Mouse (Mus musculus) retina, postnatal 7 days (tissue): ENCODE measurements around the gene Ccer2.

Experiments
- DNase-seq: peaks from one replicate; pipeline ENCODE4 v3.0.0-alpha.2; 2012; ENCODE audit warnings: low read depth, low spot score

Ccer2 gene

GRCm38 (mm10) chr7:28749935-28750334, 6.0 kb upstream of the Ccer2 start:
- no peak for DNase-seq

GRCm38 (mm10) chr7:28758623-28759022, 2.6 kb downstream of the Ccer2 start:
- no peak for DNase-seq

- no peak for DNase-seq
These were observed 5.9 kb downstream of the Ccer2 start for GRCm38 (mm10) chr7:28761907-28762306.

- no peak for DNase-seq
These were observed 9.2 kb downstream of the Ccer2 start for GRCm38 (mm10) chr7:28765211-28765610.

- peak; percentile 99 for DNase-seq
These were observed 10.4 kb downstream of the Ccer2 start, which contains the start of gene Sirt2 for GRCm38 (mm10) chr7:28766173-28766879. Sirt2 (plus strand) TSS chr7:28766735.

- no peak for DNase-seq
These were observed 10.9 kb downstream of the Ccer2 start for GRCm38 (mm10) chr7:28766910-28767309.

GRCm38 (mm10) chr7:28767462-28767965, 11.5 kb downstream of the Ccer2 start, which contains the start of gene Nfkbib:
Nfkbib (minus strand) TSS chr7:28767512.
- DNase-seq, result peak; percentile 53

- DNase-seq, result no peak
These were observed 13.5 kb downstream of the Ccer2 start for GRCm38 (mm10) chr7:28769414-28769958.

GRCm38 (mm10) chr7:28770309-28770708, 14.3 kb downstream of the Ccer2 start:
- DNase-seq, result no peak

GRCm38 (mm10) chr7:28771867-28772266, 15.9 kb downstream of the Ccer2 start:
- no peak for DNase-seq

GRCm38 (mm10) chr7:28773163-28773562, 17.2 kb downstream of the Ccer2 start:
- DNase-seq, result no peak

GRCm38 (mm10) chr7:28774164-28774563, 18.2 kb downstream of the Ccer2 start:
- no peak for DNase-seq

GRCm38 (mm10) chr7:28775129-28775528, 19.2 kb downstream of the Ccer2 start:
- DNase-seq, result no peak

GRCm38 (mm10) chr7:28778825-28779224, 22.9 kb downstream of the Ccer2 start:
- no peak for DNase-seq

GRCm38 (mm10) chr7:28780067-28780658, 24.2 kb downstream of the Ccer2 start:
- peak; percentile 91 for DNase-seq

GRCm38 (mm10) chr7:28780857-28781256, 24.9 kb downstream of the Ccer2 start:
- no peak for DNase-seq

- DNase-seq, result no peak
These were observed 25.3 kb downstream of the Ccer2 start for GRCm38 (mm10) chr7:28781261-28781663.

- DNase-seq, result no peak
These were observed 29.2 kb downstream of the Ccer2 start for GRCm38 (mm10) chr7:28785161-28785560.

GRCm38 (mm10) chr7:28787884-28788283, 31.9 kb downstream of the Ccer2 start:
- DNase-seq, result no peak

- no peak for DNase-seq
These were observed 32.6 kb downstream of the Ccer2 start, which contains the start of gene Rinl for GRCm38 (mm10) chr7:28788307-28789195. Rinl (plus strand) TSS chr7:28788969.

GRCm38 (mm10) chr7:28789235-28789634, 33.3 kb downstream of the Ccer2 start:
- DNase-seq, result no peak
